Mouse (Mus musculus): Measurements from ENCODE around the gene Taok3. TPM values are rescaled to one million over a fixed set of nuclear protein-coding genes. Genes with fewer than 3 reads are reported as not detected.

Gene Taok3
- total RNA-seq, 4 experiments from 2014 or later = 6.1 to 8.4 (median 6.3) TPM

GRCm38 (mm10) chr5:117178486-117178885, 58.6 kb downstream of the Taok3 start:
- DNase-seq (ENCODE audit: low spot score) = no peak

DNA sequence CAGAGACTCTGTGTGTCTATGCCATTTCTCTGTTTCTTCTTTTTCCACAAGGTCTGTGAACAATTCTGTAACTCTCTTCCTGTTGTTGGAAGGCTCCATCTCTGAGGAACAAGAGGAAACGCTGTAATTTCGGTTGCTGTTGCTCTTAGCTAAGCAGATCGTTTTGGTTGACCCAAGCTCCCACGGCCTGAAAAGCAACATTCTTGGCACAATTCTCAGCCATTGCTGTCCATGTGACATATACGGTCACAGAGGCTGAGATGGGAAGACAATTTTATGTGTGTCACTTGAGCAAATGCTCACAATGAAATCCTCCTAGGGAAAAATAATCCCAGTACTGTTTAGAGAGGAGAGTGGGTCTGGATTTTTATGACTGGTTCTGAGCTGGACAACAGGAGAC, 62.0 kb downstream of the Taok3 start:
- no peak for DNase-seq (ENCODE audit: low spot score)

- DNase-seq (ENCODE audit: low spot score) = no peak
These were observed 62.5 kb downstream of the Taok3 start for GRCm38 (mm10) chr5:117182411-117182810.

GRCm38 (mm10) chr5:117184832-117185231, 64.9 kb downstream of the Taok3 start:
- no peak for DNase-seq (ENCODE audit: low spot score)

- no peak for DNase-seq (ENCODE audit: low spot score)
These were observed 65.7 kb downstream of the Taok3 start for GRCm38 (mm10) chr5:117185673-117186072.

DNA sequence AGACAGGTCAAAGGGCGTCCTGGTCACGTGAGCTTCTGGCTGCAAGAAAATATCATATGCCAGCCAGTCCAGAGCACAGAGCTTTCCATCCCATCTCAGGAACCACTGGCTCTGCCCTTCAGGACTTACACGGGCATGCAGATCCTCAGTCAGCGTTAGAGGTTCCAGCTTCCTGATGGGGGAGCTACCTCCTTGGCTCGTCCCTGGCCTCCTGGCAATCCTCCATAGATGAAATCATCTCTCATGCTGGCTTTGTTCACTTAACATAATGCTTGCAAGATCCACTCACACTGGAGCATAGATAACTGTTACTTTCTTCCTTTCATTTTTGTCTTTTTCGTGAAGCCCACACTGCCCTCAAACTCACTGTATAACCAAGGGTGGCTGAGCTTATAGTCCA, 72.1 kb downstream of the Taok3 start:
- DNase-seq (ENCODE audit: low spot score) = no peak

DNA sequence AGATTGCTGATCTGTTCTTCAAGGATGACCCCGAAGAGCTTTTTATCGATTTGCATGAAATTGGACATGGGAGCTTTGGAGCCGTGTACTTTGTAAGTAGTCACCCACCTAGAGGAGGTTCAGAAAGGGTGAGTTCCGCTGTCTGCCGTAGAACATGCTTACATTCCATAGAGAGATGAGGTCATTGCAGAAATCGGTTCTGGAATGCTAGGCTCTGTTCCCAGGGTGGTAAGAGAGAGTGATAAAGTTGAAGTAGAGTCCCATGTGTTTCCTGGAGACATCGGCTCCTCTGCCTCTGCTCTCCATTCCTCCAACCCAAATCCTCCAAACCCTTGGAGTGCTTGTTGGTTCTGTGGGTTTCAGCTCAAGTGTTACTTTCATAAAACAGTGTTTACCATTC, 73.8 kb downstream of the Taok3 start:
- DNase-seq (ENCODE audit: low spot score) = peak; percentile 7

DNA sequence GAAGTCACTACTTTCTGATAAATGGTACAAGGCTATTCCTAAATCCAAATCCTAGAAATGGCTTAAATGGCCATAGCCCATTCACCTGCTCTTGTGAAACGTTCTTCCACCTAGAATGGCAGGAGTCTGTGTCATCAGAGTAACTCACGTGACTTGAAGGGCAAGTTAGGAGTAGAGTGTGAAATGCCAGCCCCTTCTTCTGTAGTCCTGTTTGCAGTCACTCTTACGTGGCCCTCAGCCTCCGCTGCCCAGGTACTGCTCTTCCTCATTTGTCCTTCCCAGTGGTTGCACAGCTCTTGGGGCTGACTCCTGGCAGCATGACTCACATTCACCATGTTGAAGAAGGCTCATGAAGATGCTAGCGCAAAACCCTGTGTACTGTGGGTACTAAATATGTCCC, 74.7 kb downstream of the Taok3 start:
- DNase-seq (ENCODE audit: low spot score) = no peak

- no peak for DNase-seq (ENCODE audit: low spot score)
These were observed 76.6 kb downstream of the Taok3 start for GRCm38 (mm10) chr5:117196551-117196950.

DNA sequence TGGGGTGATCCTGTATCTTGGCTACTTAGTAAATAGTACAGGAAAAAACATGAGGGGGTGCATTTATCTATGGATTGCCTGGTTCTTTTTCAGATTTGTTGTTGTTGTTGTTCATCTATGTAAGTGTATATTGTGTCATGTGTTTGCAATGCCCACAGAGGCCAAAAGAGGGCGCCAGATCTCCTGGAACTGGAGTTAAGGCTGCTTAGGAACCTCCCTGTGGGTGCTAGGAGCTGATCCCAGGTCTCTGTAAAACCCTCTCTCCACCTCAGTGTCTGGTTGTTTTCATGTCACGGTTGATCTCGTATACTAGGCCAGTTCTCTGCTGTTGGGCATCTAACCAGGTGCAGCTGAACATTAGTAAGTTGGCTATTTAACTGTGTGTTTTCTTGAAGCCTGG, 78.5 kb downstream of the Taok3 start:
- DNase-seq (ENCODE audit: low spot score) = no peak

- no peak for DNase-seq (ENCODE audit: low spot score)
These were observed 87.4 kb downstream of the Taok3 start for GRCm38 (mm10) chr5:117207286-117207685.

- DNase-seq (ENCODE audit: low spot score) = peak; percentile 27
These were observed 94.1 kb downstream of the Taok3 start for GRCm38 (mm10) chr5:117214016-117214415.

DNA sequence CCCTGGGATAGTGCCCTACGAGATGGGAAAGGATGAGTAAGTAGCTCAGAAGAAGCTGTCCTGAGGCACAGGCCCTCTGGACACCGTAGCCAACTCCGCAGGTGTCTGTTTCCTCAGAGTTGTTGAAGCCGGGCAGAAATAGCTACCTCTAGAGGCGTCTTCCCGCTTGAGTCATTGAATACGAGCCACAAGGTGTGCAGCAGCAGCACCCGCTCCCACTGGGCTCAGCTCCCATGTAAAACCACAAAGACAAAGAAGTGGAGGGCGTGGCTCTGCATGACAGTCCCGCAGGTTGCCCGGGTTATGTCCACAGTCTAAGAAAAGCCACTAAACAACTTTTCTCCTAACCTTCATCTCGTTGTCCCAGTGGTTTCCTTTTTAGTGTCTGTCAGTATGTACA, 111.1 kb downstream of the Taok3 start:
- no peak for DNase-seq (ENCODE audit: low spot score)

DNA sequence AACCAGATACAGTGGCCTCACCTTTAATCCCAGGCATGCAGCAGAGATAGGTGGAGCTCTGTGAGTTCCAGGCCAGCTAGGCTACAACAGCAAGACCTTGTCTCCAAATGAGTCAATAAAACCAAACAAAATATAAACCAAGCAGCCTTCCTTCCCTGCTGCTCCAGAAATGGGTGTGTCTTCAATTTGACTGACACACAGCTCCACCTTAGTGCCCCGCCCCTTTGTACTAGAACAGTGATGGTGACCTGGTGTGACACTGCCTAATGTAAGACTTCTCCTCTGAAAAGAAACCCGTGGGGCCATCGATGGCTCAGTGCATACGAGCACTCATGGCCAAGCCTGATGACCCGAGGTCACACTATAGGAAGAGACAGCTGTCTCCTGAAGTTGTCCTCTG, 116.6 kb downstream of the Taok3 start:
- no peak for DNase-seq (ENCODE audit: low spot score)

- no peak for DNase-seq (ENCODE audit: low spot score)
These were observed 119.2 kb downstream of the Taok3 start for GRCm38 (mm10) chr5:117239106-117239505.

DNA sequence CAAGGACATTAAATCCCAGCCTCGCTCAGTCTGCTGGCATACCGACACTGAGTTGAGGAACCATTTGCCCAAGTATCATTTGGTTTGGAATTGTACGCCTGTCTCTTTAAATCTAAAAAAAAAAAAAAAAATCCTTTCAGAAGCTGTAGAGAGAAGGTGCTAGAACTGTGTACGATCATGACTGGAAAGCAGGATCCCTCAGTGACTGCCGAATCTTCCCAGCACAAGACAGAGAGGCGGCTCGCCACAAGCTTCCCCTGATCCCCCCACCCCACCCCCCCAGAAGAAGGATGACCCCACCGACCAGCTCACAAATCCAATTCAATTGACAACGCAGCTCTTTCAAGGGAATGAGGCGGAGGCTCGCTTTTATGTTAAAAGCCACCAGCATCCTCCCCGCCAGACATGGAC, 120.4 kb downstream of the Taok3 start:
- DNase-seq (ENCODE audit: low spot score) = peak; percentile 8

DNA sequence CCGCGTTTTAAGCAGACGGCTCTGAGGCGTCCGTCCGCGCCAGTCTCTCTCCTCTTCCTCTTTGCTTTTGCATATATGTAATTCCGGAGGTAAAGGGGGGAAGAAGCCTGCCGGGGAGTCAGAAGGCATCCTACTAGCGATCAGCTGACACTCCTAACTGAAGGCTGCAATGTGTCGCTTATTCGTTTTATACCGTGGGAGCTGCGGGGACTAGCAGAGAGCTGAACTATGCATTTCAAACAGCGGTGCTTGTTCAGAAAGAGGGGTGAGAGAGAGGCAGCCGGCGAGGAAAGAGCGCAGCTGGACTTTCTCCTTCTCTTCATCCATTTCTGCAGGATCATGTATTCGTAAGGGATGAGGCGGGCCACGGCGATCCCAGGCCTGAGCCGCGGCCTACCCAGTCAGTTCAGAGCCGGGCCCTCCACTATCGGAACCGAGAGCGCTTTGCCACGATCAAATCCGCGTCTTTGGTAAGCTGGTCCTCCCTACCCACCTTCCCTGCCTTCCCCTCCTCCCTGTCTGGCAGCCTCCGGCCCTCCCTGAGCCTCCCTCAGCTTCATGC, 120.9 kb downstream of the Taok3 start:
- DNase-seq (ENCODE audit: low spot score) = peak; percentile 16

DNA sequence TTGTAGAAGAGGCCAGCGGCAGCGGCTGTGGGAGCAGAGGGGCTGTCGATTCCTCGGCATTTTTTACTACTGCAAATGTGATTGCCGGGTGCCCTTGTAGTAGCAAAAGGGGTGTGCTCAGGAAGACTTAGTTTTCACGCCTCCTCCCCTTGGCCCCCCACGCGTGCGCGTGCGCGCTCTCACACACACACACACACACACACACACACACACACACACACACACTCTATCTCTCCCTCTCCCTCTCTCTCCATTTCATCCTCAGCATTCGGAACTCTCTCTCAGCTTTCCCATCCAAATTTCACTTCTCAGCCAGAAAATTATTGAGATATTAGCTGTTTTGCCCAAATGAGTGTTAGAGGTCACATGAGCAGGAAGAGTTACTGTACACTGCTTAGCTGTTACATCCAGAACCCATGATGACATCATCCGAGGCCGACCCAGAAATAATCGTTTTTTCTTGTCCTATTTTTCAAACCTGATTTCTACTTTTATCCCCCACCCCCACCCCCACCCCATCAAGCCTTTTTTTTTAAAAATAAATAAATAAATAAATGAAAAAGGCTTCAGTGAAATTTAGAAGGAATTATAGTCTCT, 122.1 kb downstream of the Taok3 start:
- DNase-seq (ENCODE audit: low spot score) = no peak

- DNase-seq (ENCODE audit: low spot score) = no peak
These were observed 122.9 kb downstream of the Taok3 start for GRCm38 (mm10) chr5:117242671-117243478.

GRCm38 (mm10) chr5:117245170-117245569, 125.2 kb downstream of the Taok3 start:
- DNase-seq (ENCODE audit: low spot score) = no peak

- DNase-seq (ENCODE audit: low spot score) = no peak
These were observed 128.4 kb downstream of the Taok3 start for GRCm38 (mm10) chr5:117248351-117248750.

DNA sequence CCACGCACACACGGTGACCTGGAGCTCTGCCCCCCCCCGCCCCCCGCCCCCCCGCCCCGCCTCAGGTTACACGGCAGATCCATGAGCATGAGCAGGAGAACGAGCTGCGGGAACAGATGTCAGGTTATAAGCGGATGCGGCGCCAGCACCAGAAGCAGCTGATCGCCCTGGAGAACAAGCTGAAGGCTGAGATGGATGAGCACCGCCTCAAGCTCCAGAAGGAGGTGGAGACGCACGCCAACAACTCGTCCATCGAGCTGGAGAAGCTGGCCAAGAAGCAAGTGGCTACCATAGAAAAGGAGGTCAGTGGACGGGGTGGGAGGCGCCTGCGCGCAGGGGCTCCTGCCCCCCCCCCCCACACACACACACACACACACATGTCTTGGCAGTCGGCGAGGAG, 130.9 kb downstream of the Taok3 start:
- DNase-seq (ENCODE audit: low spot score) = no peak

DNA sequence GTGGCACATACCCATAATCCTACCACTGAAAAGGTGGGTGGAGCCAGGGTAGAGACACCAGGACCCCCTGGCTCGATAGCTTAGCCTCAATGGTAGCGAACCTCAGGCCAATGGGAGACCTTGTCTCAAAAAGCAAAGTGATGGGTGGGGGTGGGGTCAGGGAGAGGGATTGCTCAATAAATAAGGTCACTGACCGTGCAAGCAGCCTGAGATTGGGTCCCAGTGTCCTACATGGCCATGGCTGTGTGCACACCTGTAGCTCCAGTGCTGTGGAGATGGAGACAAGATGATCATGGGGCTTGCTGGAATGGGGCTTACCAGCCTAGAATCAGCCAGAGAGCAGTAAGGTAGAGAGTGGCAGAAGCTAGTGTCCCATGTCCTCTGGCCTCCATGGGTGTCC, 131.8 kb downstream of the Taok3 start:
- DNase-seq (ENCODE audit: low spot score) = no peak
